Mouse (Mus musculus): ENCODE data around the gene Gm32717. TPM values are rescaled to one million over a fixed set of nuclear protein-coding genes. Genes with fewer than 3 reads are reported as not detected.

Gene Gm32717
- not detected for polyA plus RNA-seq (2014; fragmentation: Illumina TruSeq; extraction: RNeasy Lipid Tissue Mini Kit (QIAGEN cat#74804); ENCODE audit: low read depth, low replicate concordance)

DNA sequence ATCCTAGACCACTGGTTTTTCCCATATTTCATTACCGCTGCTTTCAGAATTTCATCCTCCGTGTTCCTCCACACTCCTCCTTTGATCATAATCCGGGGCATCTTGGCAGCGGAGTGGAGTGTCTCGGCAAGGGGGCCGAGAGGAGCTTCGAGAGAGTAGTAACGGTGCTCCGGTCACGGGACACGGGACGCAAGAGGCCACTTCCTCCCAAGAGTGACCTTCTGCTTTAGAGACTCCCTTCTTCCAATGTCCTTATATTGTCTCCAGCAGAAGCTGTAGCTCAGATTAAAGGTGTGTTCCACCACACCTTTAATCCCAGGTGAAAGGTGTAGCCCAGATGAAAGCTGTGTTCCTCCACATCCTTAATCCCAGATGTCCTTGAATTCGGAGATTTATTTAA, at the start of gene Gm32717:
TSS of gene Gm32717 (minus strand) at position 101 of the 400 bp plus-strand sequence.

DNA sequence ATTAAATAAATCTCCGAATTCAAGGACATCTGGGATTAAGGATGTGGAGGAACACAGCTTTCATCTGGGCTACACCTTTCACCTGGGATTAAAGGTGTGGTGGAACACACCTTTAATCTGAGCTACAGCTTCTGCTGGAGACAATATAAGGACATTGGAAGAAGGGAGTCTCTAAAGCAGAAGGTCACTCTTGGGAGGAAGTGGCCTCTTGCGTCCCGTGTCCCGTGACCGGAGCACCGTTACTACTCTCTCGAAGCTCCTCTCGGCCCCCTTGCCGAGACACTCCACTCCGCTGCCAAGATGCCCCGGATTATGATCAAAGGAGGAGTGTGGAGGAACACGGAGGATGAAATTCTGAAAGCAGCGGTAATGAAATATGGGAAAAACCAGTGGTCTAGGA, 17.8 kb upstream of the Gm32717 start, which contains the start of gene Gm32802:
TSS of gene Gm32802 (plus strand) at position 301 of the 400 bp plus-strand sequence.

GRCm38 (mm10) chr10:118204642-118205041, 35.9 kb downstream of the Gm32717 start, which contains the start of gene Il22:
TSS of gene Il22 (plus strand) at chr10:118204942.

Other genes with a start within 250 kb of the Gm32717 start
- gene Mdm1, start 99.0 kb downstream of the Gm32717 start, polyA plus RNA-seq (2014; fragmentation: Illumina TruSeq; extraction: RNeasy Lipid Tissue Mini Kit (QIAGEN cat#74804); ENCODE audit: low read depth, low replicate concordance): 13.7 TPM
- gene Il22, start 35.8 kb downstream of the Gm32717 start, polyA plus RNA-seq (2014; fragmentation: Illumina TruSeq; extraction: RNeasy Lipid Tissue Mini Kit (QIAGEN cat#74804); ENCODE audit: low read depth, low replicate concordance): not detected
- gene Gm32802, start 17.9 kb upstream of the Gm32717 start, polyA plus RNA-seq (2014; fragmentation: Illumina TruSeq; extraction: RNeasy Lipid Tissue Mini Kit (QIAGEN cat#74804); ENCODE audit: low read depth, low replicate concordance): not detected
- not detected for gene Iltifb, start 54.3 kb upstream of the Gm32717 start, polyA plus RNA-seq (2014; fragmentation: Illumina TruSeq; extraction: RNeasy Lipid Tissue Mini Kit (QIAGEN cat#74804); ENCODE audit: low read depth, low replicate concordance)
- not detected for gene Gm9040, start 86.2 kb upstream of the Gm32717 start, polyA plus RNA-seq (2014; fragmentation: Illumina TruSeq; extraction: RNeasy Lipid Tissue Mini Kit (QIAGEN cat#74804); ENCODE audit: low read depth, low replicate concordance)
- gene Gm9044, start 91.6 kb upstream of the Gm32717 start, polyA plus RNA-seq (2014; fragmentation: Illumina TruSeq; extraction: RNeasy Lipid Tissue Mini Kit (QIAGEN cat#74804); ENCODE audit: low read depth, low replicate concordance): not detected
- gene Gm9045, start 97.1 kb upstream of the Gm32717 start, polyA plus RNA-seq (2014; fragmentation: Illumina TruSeq; extraction: RNeasy Lipid Tissue Mini Kit (QIAGEN cat#74804); ENCODE audit: low read depth, low replicate concordance): not detected
- not detected for gene Gm9046, start 102.5 kb upstream of the Gm32717 start, polyA plus RNA-seq (2014; fragmentation: Illumina TruSeq; extraction: RNeasy Lipid Tissue Mini Kit (QIAGEN cat#74804); ENCODE audit: low read depth, low replicate concordance)
- not detected for gene Gm9048, start 107.9 kb upstream of the Gm32717 start, polyA plus RNA-seq (2014; fragmentation: Illumina TruSeq; extraction: RNeasy Lipid Tissue Mini Kit (QIAGEN cat#74804); ENCODE audit: low read depth, low replicate concordance)
- not detected for gene Gm9049, start 113.3 kb upstream of the Gm32717 start, polyA plus RNA-seq (2014; fragmentation: Illumina TruSeq; extraction: RNeasy Lipid Tissue Mini Kit (QIAGEN cat#74804); ENCODE audit: low read depth, low replicate concordance)
- gene Ifng, start 200.3 kb upstream of the Gm32717 start, polyA plus RNA-seq (2014; fragmentation: Illumina TruSeq; extraction: RNeasy Lipid Tissue Mini Kit (QIAGEN cat#74804); ENCODE audit: low read depth, low replicate concordance): not detected